Mouse (Mus musculus): ENCODE results near the gene Olfr548-ps1. TPM values are rescaled to one million over a fixed set of nuclear protein-coding genes. Genes with fewer than 3 reads are reported as not detected.

Gene Olfr548-ps1
- polyA plus RNA-seq, 1 experiment from 2014 or later, result not detected

- WGBS, result 1% methylated on average over 54 of the region's 54 CpGs
- peak; percentile 98 for ATAC-seq
- 0 out of 2 replicates have a peak, but pooled peaks cover 3% of the 10 kb centered on the region for H3K27me3 ChIP-seq (replicated peaks; ENCODE audit: control insufficient read depth, insufficient read depth, low read length)
- no peaks in the 10 kb centered on the region; the same call in 1 of the 2 replicates for H3K4me1 ChIP-seq (ENCODE audit: control insufficient read depth, insufficient read depth, low read length)
- H3K27ac ChIP-seq (ENCODE audit: low read length), result no peak overlapping the region
- no peaks in the 10 kb centered on the region for H3K9me3 ChIP-seq (ENCODE audit: control insufficient read depth, low read length)
- H3K4me2 ChIP-seq (ENCODE audit: low read depth, low read length), result peak overlapping the region; percentile 96
- peak overlapping the region; percentile 56 for H3K4me3 ChIP-seq (ENCODE audit: low read length)
- peak overlapping the region; percentile 80 for H3K9ac ChIP-seq (ENCODE audit: low read depth, low read length)
- H3K36me3 ChIP-seq (ENCODE audit: control insufficient read depth, insufficient read depth, low read length), result no peaks in the 10 kb centered on the region
Observed at GRCm38 (mm10) chr7:102512814-102513435, 27.8 kb upstream of the Olfr548-ps1 start.

DNA sequence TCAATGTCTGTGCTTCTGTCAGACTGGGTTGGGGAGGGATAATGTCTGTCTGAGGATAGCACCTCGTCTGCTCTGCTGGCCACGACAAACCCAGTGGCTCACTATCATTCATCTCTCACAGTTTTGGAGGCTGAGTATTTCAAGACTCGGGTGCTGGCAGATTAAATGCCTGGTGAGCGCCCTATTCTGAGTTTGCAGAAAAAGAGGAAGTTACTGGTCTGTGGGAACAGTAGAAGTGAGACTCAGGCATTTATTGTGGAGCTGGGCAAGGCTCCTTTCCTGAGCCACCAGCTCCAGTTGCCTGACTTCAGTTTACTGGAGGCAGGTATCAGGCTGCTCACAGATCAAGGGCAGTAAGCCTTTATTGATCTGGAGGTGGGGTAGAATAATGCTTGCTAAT is 26.6 kb upstream of the Olfr548-ps1 start:
- Histone ChIP-seq H3K9ac (ENCODE audit: low read depth, low read length) (no peak overlapping the region), H3K4me2 (ENCODE audit: low read depth, low read length) (no peak overlapping the region), H3K36me3 (ENCODE audit: control insufficient read depth, insufficient read depth, low read length) (no peaks in the 10 kb centered on the region), H3K27me3 (replicated peaks; ENCODE audit: control insufficient read depth, insufficient read depth, low read length) (0 out of 2 replicates have a peak, but pooled peaks cover 3% of the 10 kb centered on the region), H3K4me3 (ENCODE audit: low read length) (no peak overlapping the region), H3K4me1 (ENCODE audit: control insufficient read depth, insufficient read depth, low read length) (no peaks in the 10 kb centered on the region; the same call in 1 of the 2 replicates), H3K9me3 (ENCODE audit: control insufficient read depth, low read length) (no peaks in the 10 kb centered on the region), H3K27ac (ENCODE audit: low read length) (no peak overlapping the region)
- WGBS, result 70% methylated on average over 4 of the region's 4 CpGs
- no peak for ATAC-seq

DNA sequence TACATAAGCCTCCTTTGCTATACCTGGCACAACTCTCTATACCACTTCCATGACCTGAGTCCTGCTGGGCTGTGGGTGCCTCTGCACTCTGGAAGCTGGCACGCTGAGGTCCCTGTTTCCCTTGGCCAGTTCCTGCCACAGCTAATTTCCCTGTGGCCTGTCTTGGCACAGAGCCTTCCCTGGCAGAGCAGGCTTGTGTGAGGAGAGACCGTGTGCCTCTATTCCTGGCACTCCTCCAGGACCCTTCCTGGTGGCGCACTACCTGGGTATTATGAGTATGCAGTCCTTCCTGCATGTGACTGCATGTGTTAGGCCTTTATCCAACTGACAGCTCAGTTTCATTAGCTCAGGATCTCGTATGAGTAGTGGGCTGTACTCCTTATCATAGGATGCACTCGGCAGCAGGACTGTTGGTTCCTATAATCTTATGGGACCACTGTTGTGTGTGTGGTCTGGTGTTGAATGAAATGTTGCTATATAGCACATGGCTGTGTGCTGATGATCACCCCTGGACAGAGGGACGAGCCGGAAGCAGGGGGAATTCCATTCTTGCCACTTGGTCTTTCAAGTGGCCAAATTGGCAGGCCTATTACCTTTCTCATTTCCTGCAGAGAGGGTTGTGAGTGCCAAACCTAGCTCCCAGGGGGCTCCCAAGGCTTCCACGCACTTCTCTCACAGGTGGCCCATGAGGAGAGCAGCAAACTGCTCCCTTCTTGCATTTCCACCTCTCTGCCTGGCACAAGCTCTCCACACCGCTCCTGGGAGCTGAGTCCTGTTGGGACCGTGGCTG is 24.2 kb upstream of the Olfr548-ps1 start:
- Histone ChIP-seq H3K4me2 (ENCODE audit: low read depth, low read length) (no peak overlapping the region), H3K27ac (ENCODE audit: low read length) (no peak overlapping the region), H3K27me3 (replicated peaks; ENCODE audit: control insufficient read depth, insufficient read depth, low read length) (0 out of 2 replicates have a peak, but pooled peaks cover 3% of the 10 kb centered on the region), H3K9ac (ENCODE audit: low read depth, low read length) (no peak overlapping the region), H3K9me3 (ENCODE audit: control insufficient read depth, low read length) (no peaks in the 10 kb centered on the region), H3K36me3 (ENCODE audit: control insufficient read depth, insufficient read depth, low read length) (no peaks in the 10 kb centered on the region), H3K4me1 (ENCODE audit: control insufficient read depth, insufficient read depth, low read length) (no peaks in the 10 kb centered on the region; the same call in 1 of the 2 replicates), H3K4me3 (ENCODE audit: low read length) (no peak overlapping the region)
- ATAC-seq, result no peak
- WGBS, result 71% methylated on average over 10 of the region's 10 CpGs

- H3K36me3 ChIP-seq (ENCODE audit: control insufficient read depth, insufficient read depth, low read length), result no peaks in the 10 kb centered on the region
- WGBS, result 80% methylated on average over 2 of the region's 2 CpGs
- H3K9me3 ChIP-seq (ENCODE audit: control insufficient read depth, low read length), result no peaks in the 10 kb centered on the region
- H3K9ac ChIP-seq (ENCODE audit: low read depth, low read length), result no peak overlapping the region
- H3K4me3 ChIP-seq (ENCODE audit: low read length), result no peak overlapping the region
- no peak overlapping the region for H3K4me2 ChIP-seq (ENCODE audit: low read depth, low read length)
- H3K27ac ChIP-seq (ENCODE audit: low read length), result no peak overlapping the region
- no peaks in the 10 kb centered on the region; the same call in 1 of the 2 replicates for H3K4me1 ChIP-seq (ENCODE audit: control insufficient read depth, insufficient read depth, low read length)
- H3K27me3 ChIP-seq (replicated peaks; ENCODE audit: control insufficient read depth, insufficient read depth, low read length), result 0 out of 2 replicates have a peak, but pooled peaks cover 3% of the 10 kb centered on the region
- no peak for ATAC-seq
Observed at GRCm38 (mm10) chr7:102517051-102517335, 23.7 kb upstream of the Olfr548-ps1 start.

DNA sequence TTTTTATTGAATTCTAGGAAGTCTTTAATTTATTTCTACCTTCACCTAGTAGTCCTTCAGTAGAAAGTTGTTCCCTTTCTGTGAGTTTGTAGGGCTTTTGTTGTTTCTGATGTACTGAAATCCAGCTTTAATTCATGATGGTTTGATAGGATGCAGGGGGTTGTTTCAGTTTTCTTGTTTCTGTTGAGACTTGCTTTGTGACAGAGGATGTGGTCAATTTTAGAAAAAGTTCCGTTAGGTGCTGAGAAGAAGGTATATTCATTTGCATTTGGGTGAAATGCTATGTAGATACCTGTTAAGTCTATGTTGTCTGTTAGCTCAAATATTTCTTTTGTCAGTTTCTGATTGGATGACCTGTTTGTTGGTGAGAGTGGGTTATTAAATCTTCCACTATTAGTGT is 11.6 kb upstream of the Olfr548-ps1 start:
- ATAC-seq, result no peak
- Histone ChIP-seq H3K4me3 (ENCODE audit: low read length) (no peak overlapping the region), H3K9ac (ENCODE audit: low read depth, low read length) (no peak overlapping the region), H3K9me3 (ENCODE audit: control insufficient read depth, low read length) (no peaks in the 10 kb centered on the region), H3K4me1 (ENCODE audit: control insufficient read depth, insufficient read depth, low read length) (no peaks in the 10 kb centered on the region), H3K36me3 (ENCODE audit: control insufficient read depth, insufficient read depth, low read length) (no peaks in the 10 kb centered on the region), H3K4me2 (ENCODE audit: low read depth, low read length) (no peak overlapping the region), H3K27me3 (replicated peaks; ENCODE audit: control insufficient read depth, insufficient read depth, low read length) (no peaks in the 10 kb centered on the region), H3K27ac (ENCODE audit: low read length) (no peak overlapping the region)
- WGBS, result 87% methylated on average over 1 of the region's 1 CpGs

DNA sequence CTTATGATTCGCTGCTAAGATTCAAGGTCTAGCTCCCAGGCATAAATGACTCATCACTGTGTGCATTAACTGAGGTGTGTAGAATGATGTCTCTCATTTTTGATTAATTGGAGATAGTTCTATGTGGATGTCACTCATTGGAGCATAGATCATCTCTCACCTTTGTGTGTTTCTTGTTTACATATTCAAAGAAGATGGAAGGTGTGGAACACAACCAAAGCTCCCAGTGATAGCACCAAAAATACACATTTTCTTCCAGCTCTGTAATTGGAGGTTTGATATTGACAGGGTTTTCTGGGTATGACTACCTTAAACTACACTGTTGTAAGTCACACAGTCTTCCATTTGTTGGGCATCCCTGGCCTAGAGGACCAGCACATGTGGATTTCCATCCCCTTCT is 6.2 kb upstream of the Olfr548-ps1 start, which contains the start of gene Olfr547:
TSS of gene Olfr547 (plus strand) at position 301 of the 400 bp plus-strand sequence.
- H3K4me3 ChIP-seq (ENCODE audit: low read length), result no peak within 1 kb of the TSS
- H3K27ac ChIP-seq (ENCODE audit: low read length), result no peak within 1 kb of the TSS
- H3K4me1 ChIP-seq (ENCODE audit: control insufficient read depth, insufficient read depth, low read length), result no peaks in the 10 kb centered on the region
- no peak within 1 kb of the TSS for H3K9ac ChIP-seq (ENCODE audit: low read depth, low read length)
- no peaks in the 10 kb centered on the region for H3K36me3 ChIP-seq (ENCODE audit: control insufficient read depth, insufficient read depth, low read length)
- no peaks in the 10 kb centered on the region for H3K9me3 ChIP-seq (ENCODE audit: control insufficient read depth, low read length)
- ATAC-seq, result no peak
- no peak within 1 kb of the TSS for H3K4me2 ChIP-seq (ENCODE audit: low read depth, low read length)
- no peaks in the 10 kb centered on the region for H3K27me3 ChIP-seq (replicated peaks; ENCODE audit: control insufficient read depth, insufficient read depth, low read length)
- 78% methylated on average over 1 of the region's 1 CpGs for WGBS

DNA sequence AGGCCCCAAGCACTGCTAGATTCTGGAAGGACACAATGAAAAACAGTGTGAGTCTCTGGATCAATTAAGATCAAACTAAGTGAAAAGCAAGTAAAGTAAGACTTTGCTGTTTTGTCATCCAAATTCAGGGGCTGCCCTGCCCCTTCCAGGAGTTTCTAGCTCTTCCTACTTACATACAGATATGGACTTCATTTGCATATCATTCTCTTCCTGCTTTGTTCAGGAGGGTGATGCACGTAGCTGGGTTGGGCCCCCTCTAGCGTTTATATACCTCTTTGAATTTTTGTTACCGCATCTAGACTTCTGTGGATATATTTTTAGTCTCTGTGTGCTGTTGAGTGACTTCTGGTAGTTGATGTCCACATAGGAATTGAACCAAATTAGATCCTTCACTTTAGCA is 555 bp downstream of the Olfr548-ps1 start:
- Histone ChIP-seq H3K9ac (ENCODE audit: low read depth, low read length) (no peak overlapping the region), H3K36me3 (ENCODE audit: control insufficient read depth, insufficient read depth, low read length) (no peaks in the 10 kb centered on the region), H3K27ac (ENCODE audit: low read length) (no peak overlapping the region), H3K4me1 (ENCODE audit: control insufficient read depth, insufficient read depth, low read length) (no peaks in the 10 kb centered on the region), H3K27me3 (replicated peaks; ENCODE audit: control insufficient read depth, insufficient read depth, low read length) (no peaks in the 10 kb centered on the region), H3K4me3 (ENCODE audit: low read length) (no peak overlapping the region), H3K9me3 (ENCODE audit: control insufficient read depth, low read length) (no peaks in the 10 kb centered on the region), H3K4me2 (ENCODE audit: low read depth, low read length) (no peak overlapping the region)
- ATAC-seq, result no peak
- 64% methylated on average over 3 of the region's 3 CpGs for WGBS

- ATAC-seq, result no peak
- Histone ChIP-seq H3K9ac (ENCODE audit: low read depth, low read length) (no peak within 1 kb of the TSS), H3K4me1 (ENCODE audit: control insufficient read depth, insufficient read depth, low read length) (no peaks in the 10 kb centered on the region), H3K36me3 (ENCODE audit: control insufficient read depth, insufficient read depth, low read length) (no peaks in the 10 kb centered on the region), H3K27me3 (replicated peaks; ENCODE audit: control insufficient read depth, insufficient read depth, low read length) (no peaks in the 10 kb centered on the region), H3K4me2 (ENCODE audit: low read depth, low read length) (no peak within 1 kb of the TSS), H3K4me3 (ENCODE audit: low read length) (no peak within 1 kb of the TSS), H3K27ac (ENCODE audit: low read length) (no peak within 1 kb of the TSS), H3K9me3 (ENCODE audit: control insufficient read depth, low read length) (no peaks in the 10 kb centered on the region)
- WGBS, result 85% methylated on average over 3 of the region's 3 CpGs
Observed at GRCm38 (mm10) chr7:102549570-102549969, 8.9 kb downstream of the Olfr548-ps1 start, which contains the start of gene Olfr549. Gene Olfr549, plus strand, starts transcription at chr7:102549870.

DNA sequence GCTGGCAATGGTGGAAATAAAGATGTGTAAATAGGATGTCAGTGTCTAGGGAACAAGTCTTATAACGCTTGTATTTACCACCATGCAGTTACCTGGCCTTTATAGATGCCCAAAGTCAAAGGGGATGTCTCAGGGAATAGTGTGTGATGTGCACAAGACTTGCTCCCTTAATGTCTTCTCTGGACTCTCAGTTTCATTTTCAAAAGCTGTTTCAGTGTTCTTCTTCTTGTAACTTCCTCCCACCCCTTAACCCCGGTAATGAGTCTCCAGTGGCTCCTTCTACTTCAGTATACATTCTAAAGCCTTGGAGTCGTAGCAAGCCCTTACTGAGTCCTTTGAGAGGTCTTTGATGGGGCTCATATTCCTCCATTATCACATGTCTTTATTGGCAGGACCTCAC is 12.6 kb downstream of the Olfr548-ps1 start:
- no peaks in the 10 kb centered on the region for H3K27me3 ChIP-seq (replicated peaks; ENCODE audit: control insufficient read depth, insufficient read depth, low read length)
- no peaks in the 10 kb centered on the region for H3K4me1 ChIP-seq (ENCODE audit: control insufficient read depth, insufficient read depth, low read length)
- no peak overlapping the region for H3K9ac ChIP-seq (ENCODE audit: low read depth, low read length)
- no peaks in the 10 kb centered on the region for H3K9me3 ChIP-seq (ENCODE audit: control insufficient read depth, low read length)
- ATAC-seq, result no peak
- WGBS, result 84% methylated on average over 3 of the region's 3 CpGs
- no peaks in the 10 kb centered on the region for H3K36me3 ChIP-seq (ENCODE audit: control insufficient read depth, insufficient read depth, low read length)
- no peak overlapping the region for H3K4me2 ChIP-seq (ENCODE audit: low read depth, low read length)
- H3K4me3 ChIP-seq (ENCODE audit: low read length), result no peak overlapping the region
- no peak overlapping the region for H3K27ac ChIP-seq (ENCODE audit: low read length)

Data from intestine, embryonic 16.5 days (tissue).